Mouse (Mus musculus): Measurements from ENCODE around the gene Ccnd3. TPM values are rescaled to one million over a fixed set of nuclear protein-coding genes. Genes with fewer than 3 reads are reported as not detected.

Gene Ccnd3
- polyA plus RNA-seq, 1 experiment from 2014 or later: 67.6 TPM

- no peak for ATAC-seq
- H3K9me3 ChIP-seq (replicated peaks): no peaks in the 10 kb centered on the region
Measured at GRCm38 (mm10) chr17:47535812-47536236, 31.0 kb downstream of the Ccnd3 start.

DNA sequence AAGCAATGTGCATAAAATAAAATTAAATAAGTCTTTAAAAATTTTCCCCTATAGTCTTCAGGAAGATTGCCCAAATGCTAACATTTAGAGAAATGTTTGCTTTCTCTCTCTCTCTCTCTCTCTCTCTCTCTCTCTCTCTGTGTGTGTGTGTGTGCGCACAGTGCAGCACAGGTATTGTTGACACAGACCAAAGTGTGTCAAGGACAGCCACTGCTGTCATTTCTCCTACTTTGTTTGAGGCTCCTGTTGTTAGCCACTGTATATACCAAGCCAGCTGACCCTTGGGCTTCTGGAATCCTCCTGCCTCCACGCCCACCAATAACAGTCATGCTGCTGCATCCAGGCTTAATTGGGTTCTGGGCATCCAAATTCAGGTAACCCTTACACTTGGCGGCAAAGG is 33.2 kb downstream of the Ccnd3 start:
- no peak overlapping the region for H3K4me2 ChIP-seq
- H3K9ac ChIP-seq: no peak overlapping the region
- no peaks in the 10 kb centered on the region for H3K36me3 ChIP-seq (ENCODE audit: poor library complexity, severe bottlenecking)
- no peaks in the 10 kb centered on the region for H3K9me3 ChIP-seq (replicated peaks)
- ATAC-seq: no peak
- H3K4me1 ChIP-seq: no peaks in the 10 kb centered on the region
- no peaks in the 10 kb centered on the region for H3K27me3 ChIP-seq
- H3K27ac ChIP-seq: no peak overlapping the region
- 84% methylated on average over 3 of the region's 3 CpGs for WGBS
- H3K4me3 ChIP-seq: no peak overlapping the region

More at GRCm38 (mm10) chr17:47535812-47536236, 31.0 kb downstream of the Ccnd3 start:
- no peaks in the 10 kb centered on the region for H3K4me1 ChIP-seq
- H3K4me2 ChIP-seq: no peak overlapping the region
- no peaks in the 10 kb centered on the region for H3K36me3 ChIP-seq (ENCODE audit: poor library complexity, severe bottlenecking)
- H3K27me3 ChIP-seq: no peaks in the 10 kb centered on the region
- H3K9ac ChIP-seq: no peak overlapping the region
- H3K4me3 ChIP-seq: no peak overlapping the region
- no peak overlapping the region for H3K27ac ChIP-seq
- 69% methylated on average over 9 of the region's 9 CpGs for WGBS

DNA sequence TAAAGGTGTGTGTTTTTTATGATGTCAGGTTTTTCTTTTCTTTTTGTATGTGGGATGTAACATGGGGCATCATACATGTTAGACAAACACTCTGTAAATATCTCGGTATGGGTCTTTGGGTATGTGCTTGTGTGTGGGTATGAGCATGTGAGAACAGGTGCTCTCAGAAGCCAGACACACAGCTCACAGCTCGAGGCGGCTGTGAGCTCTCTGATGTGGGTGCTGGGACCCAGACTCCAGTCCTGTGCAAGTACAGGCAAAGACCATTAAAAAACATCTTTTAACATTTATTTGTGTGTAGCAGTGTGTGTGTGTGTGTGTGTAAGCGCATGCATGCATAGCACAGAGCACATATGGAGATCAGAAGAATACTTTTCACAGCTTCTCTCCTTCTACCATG is 34.3 kb downstream of the Ccnd3 start:
- Histone ChIP-seq H3K4me2 (no peak overlapping the region), H3K9ac (no peak overlapping the region), H3K36me3 (ENCODE audit: poor library complexity, severe bottlenecking) (no peaks in the 10 kb centered on the region), H3K9me3 (replicated peaks) (no peaks in the 10 kb centered on the region), H3K4me1 (no peaks in the 10 kb centered on the region), H3K27ac (no peak overlapping the region), H3K4me3 (no peak overlapping the region), H3K27me3 (no peaks in the 10 kb centered on the region)
- no peak for ATAC-seq
- 90% methylated on average over 4 of the region's 4 CpGs for WGBS

DNA sequence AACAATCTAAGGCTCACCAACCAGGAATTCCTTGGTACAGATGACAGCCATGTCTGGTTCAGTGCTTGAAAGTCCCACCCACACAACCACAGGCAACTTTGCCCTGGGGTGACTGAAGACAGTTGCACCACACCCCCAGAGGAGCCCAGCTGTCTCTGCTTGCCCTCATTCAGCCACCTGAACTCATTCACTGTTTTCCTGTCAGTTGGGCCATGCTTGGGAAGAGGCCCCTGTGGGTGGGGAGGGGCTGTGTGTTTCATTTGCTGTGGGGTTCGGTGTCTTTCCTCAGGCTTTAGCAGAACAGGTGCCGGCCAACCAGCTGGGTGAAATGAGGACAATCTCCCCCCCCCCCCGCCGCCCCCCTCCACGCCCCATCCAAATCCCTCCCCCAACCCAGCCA is 37.2 kb downstream of the Ccnd3 start:
- Histone ChIP-seq H3K9me3 (replicated peaks) (no peaks in the 10 kb centered on the region), H3K27me3 (no peaks in the 10 kb centered on the region), H3K36me3 (ENCODE audit: poor library complexity, severe bottlenecking) (no peaks in the 10 kb centered on the region), H3K4me1 (no peaks in the 10 kb centered on the region), H3K4me3 (no peak overlapping the region), H3K27ac (no peak overlapping the region), H3K4me2 (no peak overlapping the region), H3K9ac (no peak overlapping the region)
- 77% methylated on average over 4 of the region's 5 CpGs for WGBS
- no peak for ATAC-seq

GRCm38 (mm10) chr17:47543051-47543650 is 38.3 kb downstream of the Ccnd3 start:
- ATAC-seq: no peak
- Histone ChIP-seq H3K4me2 (no peak overlapping the region), H3K4me1 (no peaks in the 10 kb centered on the region)

DNA sequence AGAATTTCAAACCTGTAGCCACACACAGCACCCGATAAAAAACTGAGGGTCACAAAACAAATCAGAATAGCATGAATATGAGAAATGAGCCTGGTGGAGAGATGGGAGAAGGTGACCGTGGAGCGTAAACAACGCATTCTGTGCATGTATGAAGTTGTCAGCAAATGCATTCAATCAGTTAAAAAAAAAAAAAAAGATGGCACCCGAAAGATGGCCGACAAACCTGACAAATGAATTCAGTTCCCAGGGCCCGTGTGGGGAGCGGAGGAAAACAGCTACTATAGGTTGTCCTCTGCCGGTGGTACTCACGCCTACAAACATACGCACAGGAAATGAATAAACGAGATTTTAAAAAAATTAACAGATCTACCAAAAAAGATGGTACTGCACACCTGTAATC is 40.3 kb downstream of the Ccnd3 start:
- no peak overlapping the region for H3K4me3 ChIP-seq
- H3K9ac ChIP-seq: no peak overlapping the region
- ATAC-seq: no peak
- no peak overlapping the region for H3K27ac ChIP-seq
- no peaks in the 10 kb centered on the region for H3K4me1 ChIP-seq
- no peaks in the 10 kb centered on the region for H3K27me3 ChIP-seq
- no peaks in the 10 kb centered on the region for H3K9me3 ChIP-seq (replicated peaks)
- H3K36me3 ChIP-seq (ENCODE audit: poor library complexity, severe bottlenecking): no peaks in the 10 kb centered on the region
- WGBS: 96% methylated on average over 12 of the region's 12 CpGs
- H3K4me2 ChIP-seq: no peak overlapping the region

More at GRCm38 (mm10) chr17:47543051-47543650, 38.3 kb downstream of the Ccnd3 start:
- H3K27me3 ChIP-seq: no peaks in the 10 kb centered on the region
- no peaks in the 10 kb centered on the region for H3K36me3 ChIP-seq (ENCODE audit: poor library complexity, severe bottlenecking)
- H3K27ac ChIP-seq: no peak overlapping the region
- no peaks in the 10 kb centered on the region for H3K9me3 ChIP-seq (replicated peaks)
- 76% methylated on average over 7 of the region's 7 CpGs for WGBS
- no peak overlapping the region for H3K9ac ChIP-seq
- H3K4me3 ChIP-seq: no peak overlapping the region

GRCm38 (mm10) chr17:47545861-47546331 is 41.0 kb downstream of the Ccnd3 start:
- Histone ChIP-seq H3K36me3 (ENCODE audit: poor library complexity, severe bottlenecking) (no peaks in the 10 kb centered on the region), H3K4me1 (no peaks in the 10 kb centered on the region), H3K4me2 (no peak overlapping the region), H3K27ac (no peak overlapping the region), H3K27me3 (no peaks in the 10 kb centered on the region), H3K9ac (no peak overlapping the region), H3K4me3 (no peak overlapping the region), H3K9me3 (replicated peaks) (no peaks in the 10 kb centered on the region)
- WGBS: 81% methylated on average over 17 of the region's 17 CpGs
- no peak for ATAC-seq

- no peaks in the 10 kb centered on the region for H3K36me3 ChIP-seq (ENCODE audit: poor library complexity, severe bottlenecking)
- no peaks in the 10 kb centered on the region for H3K4me1 ChIP-seq
- H3K27me3 ChIP-seq: no peaks in the 10 kb centered on the region
- no peak for ATAC-seq
- no peak overlapping the region for H3K9ac ChIP-seq
- WGBS: 61% methylated on average over 7 of the region's 7 CpGs
- no peaks in the 10 kb centered on the region for H3K9me3 ChIP-seq (replicated peaks)
- no peak overlapping the region for H3K27ac ChIP-seq
- H3K4me2 ChIP-seq: no peak overlapping the region
- H3K4me3 ChIP-seq: no peak overlapping the region
Measured at GRCm38 (mm10) chr17:47551049-47551448, 46.2 kb downstream of the Ccnd3 start.

DNA sequence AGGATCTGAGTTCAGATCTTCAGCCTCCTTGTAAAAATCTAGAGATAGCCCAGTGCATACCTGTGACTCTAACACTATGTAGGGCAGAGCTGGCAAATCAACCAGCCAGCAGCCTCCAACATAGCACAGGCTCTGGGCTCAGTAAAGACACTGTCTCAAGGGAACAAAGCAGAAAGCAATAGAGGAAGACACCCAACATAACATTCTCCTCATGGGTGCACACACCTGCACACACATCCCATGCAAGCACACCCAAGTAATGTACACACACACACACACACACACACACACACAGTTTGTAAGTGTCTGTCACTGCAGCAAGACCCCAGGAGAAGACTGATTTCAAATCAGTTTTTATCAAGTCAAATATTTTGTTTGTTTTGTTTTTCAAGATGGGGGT is 48.1 kb downstream of the Ccnd3 start:
- ATAC-seq: no peak
- no peak overlapping the region for H3K9ac ChIP-seq
- H3K9me3 ChIP-seq (replicated peaks): no peaks in the 10 kb centered on the region
- H3K4me3 ChIP-seq: no peak overlapping the region
- no peaks in the 10 kb centered on the region for H3K27me3 ChIP-seq
- no peaks in the 10 kb centered on the region for H3K36me3 ChIP-seq (ENCODE audit: poor library complexity, severe bottlenecking)
- no peak overlapping the region for H3K27ac ChIP-seq
- no peaks in the 10 kb centered on the region for H3K4me1 ChIP-seq
- no peak overlapping the region for H3K4me2 ChIP-seq

DNA sequence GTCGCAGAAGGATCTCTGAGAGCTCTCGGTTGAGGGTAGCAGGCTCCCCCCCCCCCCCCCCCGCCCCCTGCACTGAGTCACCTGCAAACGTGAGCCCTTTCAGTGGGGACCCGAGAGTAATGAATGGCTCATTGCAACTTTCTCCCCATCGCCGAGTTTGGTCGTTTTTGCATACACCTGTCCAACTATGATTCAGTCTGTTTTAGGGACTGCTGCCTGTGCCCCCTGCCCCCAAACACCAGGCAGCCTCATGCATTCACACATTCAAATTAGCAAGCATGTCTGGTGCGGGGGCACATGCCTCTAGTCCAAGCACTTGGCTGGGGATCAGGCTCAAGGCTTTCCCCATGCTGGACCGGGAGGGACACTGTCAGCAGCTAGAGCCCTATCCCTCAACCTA is 49.8 kb downstream of the Ccnd3 start:
- no peak overlapping the region for H3K27ac ChIP-seq
- no peaks in the 10 kb centered on the region for H3K27me3 ChIP-seq
- H3K4me3 ChIP-seq: no peak overlapping the region
- no peak overlapping the region for H3K4me2 ChIP-seq
- H3K9ac ChIP-seq: no peak overlapping the region
- no peaks in the 10 kb centered on the region for H3K4me1 ChIP-seq
- no peaks in the 10 kb centered on the region for H3K36me3 ChIP-seq (ENCODE audit: poor library complexity, severe bottlenecking)
- H3K9me3 ChIP-seq (replicated peaks): no peaks in the 10 kb centered on the region
- ATAC-seq: no peak
- WGBS: 73% methylated on average over 9 of the region's 10 CpGs

- 60% methylated on average over 3 of the region's 3 CpGs for WGBS
- ATAC-seq: no peak
Measured at GRCm38 (mm10) chr17:47557179-47557578, 52.3 kb downstream of the Ccnd3 start.

DNA sequence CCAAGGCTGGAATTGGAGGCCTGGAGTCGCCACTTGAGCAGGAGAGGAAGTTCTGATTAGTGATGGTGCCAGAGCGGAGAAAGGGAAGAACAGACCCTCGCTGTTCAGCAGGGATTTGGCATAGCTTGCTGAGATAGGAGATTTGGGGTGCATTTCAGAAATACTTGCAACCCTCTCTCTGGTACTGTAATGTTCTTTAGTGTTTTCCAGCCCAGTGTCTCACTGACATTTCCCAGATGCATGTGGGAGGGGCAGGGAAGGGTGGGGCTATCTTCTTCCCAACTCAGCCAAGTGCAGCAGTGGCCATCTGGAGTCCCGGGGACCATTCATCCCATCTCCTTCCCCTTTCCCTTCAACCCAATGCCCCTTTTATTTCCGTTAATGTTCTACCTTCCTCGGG is 54.9 kb downstream of the Ccnd3 start:
- no peaks in the 10 kb centered on the region for H3K36me3 ChIP-seq (ENCODE audit: poor library complexity, severe bottlenecking)
- no peak overlapping the region for H3K4me3 ChIP-seq
- H3K27me3 ChIP-seq: no peaks in the 10 kb centered on the region
- ATAC-seq: no peak
- no peaks in the 10 kb centered on the region for H3K9me3 ChIP-seq (replicated peaks)
- no peaks in the 10 kb centered on the region for H3K4me1 ChIP-seq
- WGBS: 80% methylated on average over 6 of the region's 6 CpGs
- no peak overlapping the region for H3K9ac ChIP-seq
- no peak overlapping the region for H3K27ac ChIP-seq
- no peak overlapping the region for H3K4me2 ChIP-seq

More at GRCm38 (mm10) chr17:47557179-47557578, 52.3 kb downstream of the Ccnd3 start:
- H3K9ac ChIP-seq: no peak overlapping the region
- H3K27ac ChIP-seq: no peak overlapping the region
- H3K4me3 ChIP-seq: no peak overlapping the region
- no peaks in the 10 kb centered on the region for H3K4me1 ChIP-seq
- no peak overlapping the region for H3K4me2 ChIP-seq
- no peaks in the 10 kb centered on the region for H3K27me3 ChIP-seq
- H3K9me3 ChIP-seq (replicated peaks): no peaks in the 10 kb centered on the region
- H3K36me3 ChIP-seq (ENCODE audit: poor library complexity, severe bottlenecking): no peaks in the 10 kb centered on the region

DNA sequence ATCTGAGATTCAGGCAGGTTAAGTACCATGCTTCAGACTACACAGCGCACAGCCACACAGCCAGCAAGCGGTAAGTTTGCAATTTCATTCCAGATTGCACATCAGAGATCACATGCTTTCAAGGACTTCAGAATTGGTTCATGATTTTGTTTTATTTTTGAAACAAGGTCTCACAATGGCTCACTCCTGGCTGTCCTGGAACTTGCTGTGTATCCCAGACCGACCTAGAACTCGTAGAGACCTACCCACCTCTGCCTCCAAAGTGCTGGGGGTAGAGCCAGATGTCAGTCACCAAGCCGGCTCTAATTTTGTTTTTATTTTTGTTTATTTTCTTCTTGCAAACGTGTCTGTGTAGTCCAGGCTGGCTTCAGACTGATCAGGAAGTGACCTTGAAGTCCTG is 58.0 kb downstream of the Ccnd3 start:
- H3K9ac ChIP-seq: no peak overlapping the region

More for the DNA sequence above, 58.0 kb downstream of the Ccnd3 start:
- H3K4me1 ChIP-seq: peaks cover 6% of the 10 kb centered on the region; the same call in 1 of the 2 replicates
- 86% methylated on average over 6 of the region's 6 CpGs for WGBS
- no peak for ATAC-seq
- H3K4me2 ChIP-seq: no peak overlapping the region
- no peaks in the 10 kb centered on the region for H3K27me3 ChIP-seq
- no peak overlapping the region for H3K4me3 ChIP-seq
- no peaks in the 10 kb centered on the region for H3K9me3 ChIP-seq (replicated peaks)
- H3K27ac ChIP-seq: no peak overlapping the region
- no peaks in the 10 kb centered on the region for H3K36me3 ChIP-seq (ENCODE audit: poor library complexity, severe bottlenecking)

Data from forebrain, embryonic 13.5 days (tissue).